Mouse (Mus musculus): ENCODE measurements around the gene Gstm5. TPM values are rescaled to one million over a fixed set of nuclear protein-coding genes. Genes with fewer than 3 reads are reported as not detected.

Gene Gstm5
- polyA plus RNA-seq, 1 experiment from 2014 or later, result 146 TPM

GRCm38 (mm10) chr3:107927841-107928240 lies 32.2 kb downstream of the Gstm5 start:
- no peaks in the 10 kb centered on the region for H3K36me3 ChIP-seq

GRCm38 (mm10) chr3:107928691-107929090 lies 33.1 kb downstream of the Gstm5 start:
- H3K4me1 ChIP-seq, result peaks cover 11% of the 10 kb centered on the region
- H3K27ac ChIP-seq, result no peak overlapping the region
- no peak overlapping the region for H3K4me3 ChIP-seq
- no peaks in the 10 kb centered on the region for H3K9me3 ChIP-seq
- WGBS, result 82% methylated on average over 11 of the region's 11 CpGs
- H3K27me3 ChIP-seq (ENCODE audit: insufficient read depth, poor library complexity, severe bottlenecking), result peaks cover 9% of the 10 kb centered on the region; the same call in 1 of the 2 replicates
- no peaks in the 10 kb centered on the region for H3K36me3 ChIP-seq
- DNase-seq (ENCODE audit: low spot score), result no peak

More at GRCm38 (mm10) chr3:107927841-107928240, 32.2 kb downstream of the Gstm5 start:
- DNase-seq (ENCODE audit: low spot score), result no peak
- H3K4me3 ChIP-seq, result no peak overlapping the region
- no peaks in the 10 kb centered on the region for H3K9me3 ChIP-seq
- H3K27ac ChIP-seq, result no peak overlapping the region
- peaks cover 11% of the 10 kb centered on the region for H3K4me1 ChIP-seq
- H3K27me3 ChIP-seq (ENCODE audit: insufficient read depth, poor library complexity, severe bottlenecking), result 0 out of 2 replicates have a peak, but pooled peaks cover under 1% of the 10 kb centered on the region
- 83% methylated on average over 3 of the region's 3 CpGs for WGBS

GRCm38 (mm10) chr3:107929243-107929642 lies 33.6 kb downstream of the Gstm5 start:
- H3K4me3 ChIP-seq, result no peak overlapping the region
- H3K27me3 ChIP-seq (ENCODE audit: insufficient read depth, poor library complexity, severe bottlenecking), result peaks cover 9% of the 10 kb centered on the region; the same call in 1 of the 2 replicates
- no peak overlapping the region for H3K27ac ChIP-seq
- no peak for DNase-seq (ENCODE audit: low spot score)
- no peaks in the 10 kb centered on the region for H3K9me3 ChIP-seq
- 79% methylated on average over 4 of the region's 4 CpGs for WGBS
- no peaks in the 10 kb centered on the region for H3K36me3 ChIP-seq
- H3K4me1 ChIP-seq, result peaks cover 11% of the 10 kb centered on the region

- Histone ChIP-seq H3K36me3 (no peaks in the 10 kb centered on the region), H3K27me3 (ENCODE audit: insufficient read depth, poor library complexity, severe bottlenecking) (peaks cover 9% of the 10 kb centered on the region; the same call in 1 of the 2 replicates), H3K4me1 (peaks cover 11% of the 10 kb centered on the region), H3K4me3 (no peak overlapping the region), H3K27ac (no peak overlapping the region), H3K9me3 (no peaks in the 10 kb centered on the region)
- DNase-seq (ENCODE audit: low spot score), result no peak
- WGBS, result 76% methylated on average over 4 of the region's 4 CpGs
Observed at GRCm38 (mm10) chr3:107929731-107930130, 34.1 kb downstream of the Gstm5 start.

GRCm38 (mm10) chr3:107931134-107931533 lies 35.5 kb downstream of the Gstm5 start:
- Histone ChIP-seq H3K4me3 (peak overlapping the region; percentile 54), H3K9me3 (no peaks in the 10 kb centered on the region), H3K27ac (peak overlapping the region; percentile 87), H3K36me3 (no peaks in the 10 kb centered on the region), H3K27me3 (ENCODE audit: insufficient read depth, poor library complexity, severe bottlenecking) (peaks cover 12% of the 10 kb centered on the region; the same call in 1 of the 2 replicates), H3K4me1 (peaks cover 17% of the 10 kb centered on the region)
- 58% methylated on average over 2 of the region's 2 CpGs for WGBS
- DNase-seq (ENCODE audit: low spot score), result no peak

- H3K4me3 ChIP-seq, result peak within 1 kb of the TSS; percentile 54
- H3K27ac ChIP-seq, result peak within 1 kb of the TSS; percentile 87
- DNase-seq (ENCODE audit: low spot score), result peak; percentile 99
- no peaks in the 10 kb centered on the region for H3K9me3 ChIP-seq
- peaks cover 20% of the 10 kb centered on the region for H3K4me1 ChIP-seq
- H3K36me3 ChIP-seq, result no peaks in the 10 kb centered on the region
- peaks cover 17% of the 10 kb centered on the region; the same call in 1 of the 2 replicates for H3K27me3 ChIP-seq (ENCODE audit: insufficient read depth, poor library complexity, severe bottlenecking)
- whole genome bisulfite sequencing, result 4% methylated on average over 10 of the region's 10 CpGs
Observed at GRCm38 (mm10) chr3:107931670-107932069, 36.0 kb downstream of the Gstm5 start, which contains the start of gene Gstm7. TSS of gene Gstm7 (minus strand) at chr3:107931817.

GRCm38 (mm10) chr3:107932128-107932527 lies 36.5 kb downstream of the Gstm5 start:
- Histone ChIP-seq H3K9me3 (no peaks in the 10 kb centered on the region), H3K27me3 (ENCODE audit: insufficient read depth, poor library complexity, severe bottlenecking) (peaks cover 17% of the 10 kb centered on the region; the same call in 1 of the 2 replicates), H3K27ac (peak overlapping the region; percentile 26), H3K36me3 (no peaks in the 10 kb centered on the region), H3K4me1 (peaks cover 20% of the 10 kb centered on the region), H3K4me3 (no peak overlapping the region)
- DNase-seq (ENCODE audit: low spot score), result no peak
- 73% methylated on average over 6 of the region's 6 CpGs for WGBS

- DNase-seq (ENCODE audit: low spot score), result no peak
- Histone ChIP-seq H3K27ac (no peak overlapping the region), H3K36me3 (no peaks in the 10 kb centered on the region), H3K27me3 (ENCODE audit: insufficient read depth, poor library complexity, severe bottlenecking) (peaks cover 25% of the 10 kb centered on the region; the same call in 1 of the 2 replicates), H3K4me1 (peaks cover 30% of the 10 kb centered on the region), H3K4me3 (no peak overlapping the region), H3K9me3 (no peaks in the 10 kb centered on the region)
- WGBS, result 51% methylated on average over 3 of the region's 3 CpGs
Observed at GRCm38 (mm10) chr3:107935268-107935667, 39.6 kb downstream of the Gstm5 start.

GRCm38 (mm10) chr3:107935888-107936287 lies 40.3 kb downstream of the Gstm5 start:
- no peak for DNase-seq (ENCODE audit: low spot score)
- H3K4me1 ChIP-seq, result peaks cover 36% of the 10 kb centered on the region
- 24% methylated on average over 3 of the region's 3 CpGs for WGBS
- H3K9me3 ChIP-seq, result no peaks in the 10 kb centered on the region
- H3K27ac ChIP-seq, result no peak overlapping the region
- H3K4me3 ChIP-seq, result no peak overlapping the region
- H3K27me3 ChIP-seq (ENCODE audit: insufficient read depth, poor library complexity, severe bottlenecking), result peaks cover 25% of the 10 kb centered on the region; the same call in 1 of the 2 replicates
- no peaks in the 10 kb centered on the region for H3K36me3 ChIP-seq

GRCm38 (mm10) chr3:107939403-107939802 lies 43.8 kb downstream of the Gstm5 start:
- Histone ChIP-seq H3K9me3 (no peaks in the 10 kb centered on the region), H3K4me3 (no peak overlapping the region), H3K27me3 (ENCODE audit: insufficient read depth, poor library complexity, severe bottlenecking) (peaks cover 21% of the 10 kb centered on the region; the same call in 1 of the 2 replicates), H3K36me3 (no peaks in the 10 kb centered on the region), H3K27ac (no peak overlapping the region), H3K4me1 (peaks cover 47% of the 10 kb centered on the region)
- peak; percentile 79 for DNase-seq (ENCODE audit: low spot score)
- 48% methylated on average over 3 of the region's 3 CpGs for WGBS

GRCm38 (mm10) chr3:107939830-107940229 lies 44.2 kb downstream of the Gstm5 start:
- no peaks in the 10 kb centered on the region for H3K36me3 ChIP-seq
- DNase-seq (ENCODE audit: low spot score), result no peak
- peaks cover 21% of the 10 kb centered on the region; the same call in 1 of the 2 replicates for H3K27me3 ChIP-seq (ENCODE audit: insufficient read depth, poor library complexity, severe bottlenecking)
- WGBS, result 73% methylated on average over 4 of the region's 4 CpGs
- no peak overlapping the region for H3K4me3 ChIP-seq
- no peaks in the 10 kb centered on the region for H3K9me3 ChIP-seq
- H3K27ac ChIP-seq, result no peak overlapping the region
- peaks cover 47% of the 10 kb centered on the region for H3K4me1 ChIP-seq

- Histone ChIP-seq H3K27me3 (ENCODE audit: insufficient read depth, poor library complexity, severe bottlenecking) (peaks cover 21% of the 10 kb centered on the region; the same call in 1 of the 2 replicates), H3K27ac (no peak overlapping the region), H3K4me3 (no peak overlapping the region), H3K36me3 (no peaks in the 10 kb centered on the region), H3K4me1 (peaks cover 47% of the 10 kb centered on the region), H3K9me3 (no peaks in the 10 kb centered on the region)
- WGBS, result 53% methylated on average over 7 of the region's 7 CpGs
- no peak for DNase-seq (ENCODE audit: low spot score)
Observed at GRCm38 (mm10) chr3:107940524-107940923, 44.9 kb downstream of the Gstm5 start.

GRCm38 (mm10) chr3:107941261-107941660 lies 45.6 kb downstream of the Gstm5 start:
- H3K27ac ChIP-seq, result no peak overlapping the region
- peaks cover 16% of the 10 kb centered on the region; the same call in 1 of the 2 replicates for H3K27me3 ChIP-seq (ENCODE audit: insufficient read depth, poor library complexity, severe bottlenecking)
- no peaks in the 10 kb centered on the region for H3K9me3 ChIP-seq
- DNase-seq (ENCODE audit: low spot score), result no peak
- peaks cover 39% of the 10 kb centered on the region for H3K4me1 ChIP-seq
- WGBS, result 75% methylated on average over 4 of the region's 4 CpGs
- H3K36me3 ChIP-seq, result no peaks in the 10 kb centered on the region
- no peak overlapping the region for H3K4me3 ChIP-seq

Data from heart, embryonic 10.5 days (tissue).